Comparison of ENCODE assay signal across 30 mouse cellular contexts in the genomic region with DNA sequence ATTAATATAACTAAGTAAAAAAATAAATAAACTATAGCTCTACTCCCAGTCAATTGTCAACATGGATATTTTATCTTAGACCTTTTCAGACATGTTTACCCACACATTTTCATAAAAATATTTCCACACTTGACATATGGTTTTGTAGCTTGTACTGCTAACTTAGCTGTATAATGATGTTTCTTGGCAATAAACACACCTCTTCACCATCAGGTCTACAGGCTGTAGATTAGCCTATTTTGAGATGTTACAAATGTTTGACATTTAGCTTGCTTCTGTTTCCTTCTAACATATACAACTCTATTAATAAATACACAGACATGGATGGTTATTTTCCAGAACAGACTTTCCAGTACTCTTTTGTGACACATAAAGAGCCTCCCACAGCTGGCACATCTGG. TPM values are rescaled to one million over a fixed set of nuclear protein-coding genes. Genes with fewer than 3 reads are reported as not detected.
"Had no signal": no experiment of that assay in that cellular context is flagged by ENCODE, and none has a peak within 500 bp of the region (broad histone marks: within the 10 kb centered on the region; RNA-seq: fewer than 3 reads in every experiment).

No protein-coding gene starts in this region.

- H3K4me3 ChIP-seq: left cerebral cortex, adult 2 months; limb, embryonic 10.5 days; limb, embryonic 12.5 days; limb, embryonic 13.5 days; limb, embryonic 15.5 days; liver, embryonic 12.5 days; liver, embryonic 13.5 days; liver, embryonic 15.5 days; megakaryocyte, embryonic 14.5 days; midbrain, embryonic 10.5 days; midbrain, embryonic 12.5 days; midbrain, embryonic 13.5 days; midbrain, embryonic 15.5 days; myocyte; neural tube, embryonic 12.5 days had no signal

- DNase-seq: layer of hippocampus, postnatal 36 days; left cerebral cortex, postnatal 4 days; liver; liver, embryonic 13.5 days; liver, postnatal 0 days; lung, adult 18-20 months; lung, postnatal 10 days; lung, postnatal 14 days; lung, postnatal 36 days; lung, postnatal 4 days; midbrain, embryonic 14.5 days had no signal

- H3K9ac ChIP-seq: limb, embryonic 12.5 days; limb, embryonic 13.5 days; limb, embryonic 15.5 days; liver, embryonic 12.5 days; liver, embryonic 13.5 days; liver, embryonic 14.5 days; liver, embryonic 15.5 days; liver, postnatal 0 days; midbrain, embryonic 12.5 days; midbrain, embryonic 13.5 days; midbrain, embryonic 15.5 days; neural tube, embryonic 12.5 days had no signal

- H3K36me3 ChIP-seq: limb, embryonic 10.5 days; limb, embryonic 12.5 days; limb, embryonic 13.5 days; limb, embryonic 15.5 days; liver, embryonic 12.5 days; liver, embryonic 13.5 days; liver, embryonic 15.5 days; midbrain, embryonic 10.5 days; midbrain, embryonic 12.5 days; midbrain, embryonic 13.5 days; midbrain, embryonic 15.5 days; neural tube, embryonic 12.5 days had no signal

- H3K27ac ChIP-seq: left cerebral cortex, adult 2 months; limb, embryonic 10.5 days; limb, embryonic 12.5 days; limb, embryonic 13.5 days; limb, embryonic 15.5 days; liver, embryonic 12.5 days; liver, embryonic 13.5 days; liver, embryonic 14.5 days; liver, embryonic 15.5 days; macrophage; midbrain, embryonic 10.5 days; midbrain, embryonic 12.5 days; midbrain, embryonic 13.5 days; midbrain, embryonic 15.5 days; neural tube, embryonic 12.5 days had no signal

- H3K9me3 ChIP-seq: limb, embryonic 10.5 days; limb, embryonic 12.5 days; limb, embryonic 13.5 days; limb, embryonic 15.5 days; liver, embryonic 12.5 days; liver, embryonic 13.5 days; liver, embryonic 15.5 days; megakaryocyte, embryonic 14.5 days; midbrain, embryonic 10.5 days; midbrain, embryonic 12.5 days; midbrain, embryonic 13.5 days; midbrain, embryonic 15.5 days; neural tube, embryonic 12.5 days had no signal

- ATAC-seq: liver, embryonic 12.5 days; liver, postnatal 0 days; midbrain, embryonic 13.5 days; midbrain, embryonic 15.5 days; midbrain, embryonic 16.5 days had no signal

- H3K4me1 ChIP-seq: limb, embryonic 10.5 days; limb, embryonic 12.5 days; limb, embryonic 15.5 days; liver, embryonic 12.5 days; liver, embryonic 13.5 days; liver, embryonic 15.5 days; megakaryocyte, embryonic 14.5 days; midbrain, embryonic 10.5 days; midbrain, embryonic 12.5 days; midbrain, embryonic 13.5 days; midbrain, embryonic 15.5 days; neural tube, embryonic 12.5 days had no signal

- H3K27me3 ChIP-seq: limb, embryonic 12.5 days; limb, embryonic 13.5 days; limb, embryonic 15.5 days; liver, embryonic 12.5 days; liver, embryonic 13.5 days; liver, embryonic 15.5 days; megakaryocyte, embryonic 14.5 days; midbrain, embryonic 12.5 days; midbrain, embryonic 13.5 days; midbrain, embryonic 15.5 days; neural tube, embryonic 12.5 days had no signal

- H3K4me2 ChIP-seq: limb, embryonic 12.5 days; limb, embryonic 13.5 days; limb, embryonic 15.5 days; liver, embryonic 11.5 days; liver, embryonic 12.5 days; liver, embryonic 13.5 days; liver, embryonic 15.5 days; midbrain, embryonic 11.5 days; midbrain, embryonic 12.5 days; midbrain, embryonic 13.5 days; midbrain, embryonic 15.5 days; neural tube, embryonic 12.5 days had no signal

RNA-seq across cellular contexts. Expression of gene Dnm3, which starts 38.3 kb away (rescaled TPM):
- polyA plus RNA-seq: macrophage had no signal
